ENCODE assay signal across 22 mouse cellular contexts in the genomic region with DNA sequence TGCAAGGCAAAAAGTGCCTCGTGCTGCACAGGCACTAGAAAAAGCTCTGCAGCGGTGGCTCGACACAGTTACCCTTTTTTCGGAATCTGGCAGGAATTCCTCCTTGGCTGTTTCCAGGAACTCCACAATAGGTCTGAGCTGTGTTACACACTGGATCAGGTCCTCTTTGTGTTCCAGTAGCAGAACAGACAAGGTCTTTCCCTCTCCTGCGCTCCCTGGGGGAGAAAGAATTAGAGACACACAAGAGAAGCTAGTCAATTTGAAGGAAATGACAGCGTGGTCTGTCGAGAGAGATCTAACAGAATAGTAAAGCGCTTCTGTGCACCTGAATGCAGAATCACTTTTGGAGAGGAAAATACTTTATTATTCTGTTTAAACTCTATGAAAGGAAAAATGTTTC. TPM values are rescaled to one million over a fixed set of nuclear protein-coding genes. Genes with fewer than 3 reads are reported as not detected.
"Had no signal": no experiment of that assay in that cellular context is flagged by ENCODE, and none has a peak within 500 bp of the region (broad histone marks: within the 10 kb centered on the region; RNA-seq: fewer than 3 reads in every experiment).

No protein-coding gene starts in this region.

- H3K36me3 ChIP-seq: liver, embryonic 15.5 days; lung, embryonic 15.5 days; neural tube, embryonic 13.5 days; neural tube, embryonic 15.5 days had no signal

- H3K4me2 ChIP-seq: liver, embryonic 13.5 days; liver, embryonic 15.5 days; lung, embryonic 15.5 days; neural tube, embryonic 13.5 days; neural tube, embryonic 15.5 days had no signal

- H3K4me1 ChIP-seq: liver, embryonic 15.5 days; megakaryocyte, embryonic 14.5 days had no signal

- ATAC-seq: liver, postnatal 0 days; lung, postnatal 0 days had no signal

- DNase-seq: liver, embryonic 13.5 days; liver, postnatal 0 days; lung, adult 2 months; lung, postnatal 14 days; lung, postnatal 36 days; retina, postnatal 1 day; right cerebral cortex, adult 18-20 months; right cerebral cortex, postnatal 25 days; right cerebral cortex, postnatal 4 days; spleen, adult 18-20 months; thymus, adult 2 months; thymus, postnatal 25 days; thymus, postnatal 4 days had no signal

- H3K9me3 ChIP-seq: liver, embryonic 13.5 days; liver, embryonic 15.5 days; lung, embryonic 15.5 days; megakaryocyte, embryonic 14.5 days; neural tube, embryonic 13.5 days; neural tube, embryonic 15.5 days had no signal

- H3K9ac ChIP-seq: liver, embryonic 13.5 days; liver, embryonic 15.5 days; liver, postnatal 0 days; lung, embryonic 15.5 days; neural tube, embryonic 13.5 days; neural tube, embryonic 15.5 days had no signal

- H3K4me3 ChIP-seq: liver, embryonic 13.5 days; liver, embryonic 15.5 days; lung, embryonic 15.5 days; megakaryocyte, embryonic 14.5 days; myocyte; neural tube, embryonic 13.5 days; neural tube, embryonic 15.5 days had no signal

- H3K27ac ChIP-seq: liver, embryonic 13.5 days; liver, embryonic 15.5 days; lung, embryonic 15.5 days; macrophage; neural tube, embryonic 13.5 days; neural tube, embryonic 15.5 days had no signal

- H3K27me3 ChIP-seq: liver, embryonic 13.5 days; liver, embryonic 15.5 days; lung, embryonic 15.5 days; megakaryocyte, embryonic 14.5 days; neural tube, embryonic 13.5 days; neural tube, embryonic 15.5 days had no signal

RNA-seq across cellular contexts. Expression of a gene that starts 50.4 kb away (rescaled TPM):
- total RNA-seq: megakaryocyte progenitor cell, adult 5-6 weeks had no signal
- polyA plus RNA-seq: macrophage, myocyte had no signal
